Mouse (Mus musculus) urinary bladder, postnatal 4 days (tissue): ENCODE results near the gene H2al1b.

Experiments used
- DNase-seq, 2 experiments: peaks; one replicate each; pipeline ENCODE4 v3.0.0; 2021 to 2022; ENCODE audit warnings: low spot score in 2 of 2

Gene H2al1b

DNA sequence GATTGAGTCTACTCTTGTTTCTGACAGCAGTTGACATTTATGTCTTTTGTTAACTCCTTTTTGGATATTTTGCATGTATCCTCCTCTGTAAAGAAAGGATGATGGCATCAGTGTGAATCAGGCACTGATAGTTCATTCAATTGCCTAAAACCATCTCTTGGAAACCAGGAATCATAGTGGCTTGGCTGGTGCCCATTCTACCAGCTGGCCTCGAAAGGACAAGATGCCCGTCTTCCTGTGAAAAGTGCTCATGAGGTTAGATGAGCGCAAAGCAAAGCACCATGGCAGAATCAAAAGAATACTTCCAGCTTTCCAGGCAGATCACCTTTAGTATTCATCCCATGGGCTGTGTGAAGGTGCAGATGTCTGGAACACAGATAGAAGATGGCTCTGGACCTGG lies 44.5 kb downstream of the H2al1b start:
- DNase-seq: no peak
